Mouse (Mus musculus): ENCODE data around the gene Oxld1.

GRCm38 (mm10) chr11:120491317-120492023, 33.6 kb upstream of the Oxld1 start, which contains the start of gene Slc25a10:
- TF ChIP-seq CTCF (IDR thresholded peaks at IDR 0.05; ENCODE audit: low read depth) (no peak), EP300 (IDR thresholded peaks at IDR 0.05; ENCODE audit: low read depth) (no peak)
